Mouse (Mus musculus) MEL (cell line): ENCODE measurements around the gene 0610010K14Rik. TPM values are rescaled to one million over a fixed set of nuclear protein-coding genes. Genes with fewer than 3 reads are reported as not detected.

Experiments used
- DNase-seq: peaks from one replicate; pipeline ENCODE4 v3.0.0; 2011; ENCODE audit warnings: low read depth, low spot score
- H3K27ac ChIP-seq: 2 replicates; pipeline ENCODE4 v1.5.1; 2012; ENCODE audit warnings: low read depth, mild to moderate bottlenecking, control low read depth, low read length, moderate library complexity; ENCODE audit not compliant: control insufficient read depth
- H3K27me3 ChIP-seq, 2 experiments: fragments of 150-350 bp in 1 of 2; sonication (generic) in 1 of 2; 2 replicates each; pipeline ENCODE4 v1.6.1; 2012; ENCODE audit warnings: low read length in 2 of 2, mild to moderate bottlenecking in 2 of 2, improper control_type of control experiment in 1 of 2, moderate library complexity in 1 of 2; ENCODE audit not compliant: insufficient read depth in 2 of 2, control insufficient read depth in 1 of 2
- H3K36me3 ChIP-seq, 2 experiments: 2 replicates each; pipeline ENCODE4 v1.6.1; 2012 to 2014; ENCODE audit warnings: low read length in 2 of 2, improper control_type of control experiment in 1 of 2, inconsistent platforms in 1 of 2, mild to moderate bottlenecking in 1 of 2; ENCODE audit not compliant: insufficient read depth in 2 of 2, control insufficient read depth in 1 of 2
- H3K4me1 ChIP-seq, 2 experiments: fragments of 150-350 bp in 1 of 2; sonication (generic) in 1 of 2; 2 replicates each; pipeline ENCODE4 v1.6.1; 2012; ENCODE audit warnings: low read length in 2 of 2, improper control_type of control experiment in 1 of 2, mild to moderate bottlenecking in 1 of 2; ENCODE audit not compliant: insufficient read depth in 2 of 2, control insufficient read depth in 1 of 2
- H3K4me3 ChIP-seq, 2 experiments: fragments of 150-350 bp in 1 of 2; sonication (generic) in 1 of 2; 2 replicates each; pipeline ENCODE4 v1.5.1; 2012; ENCODE audit warnings: low read depth in 2 of 2, low read length in 2 of 2, mild to moderate bottlenecking in 2 of 2, moderate library complexity in 2 of 2, control low read depth in 1 of 2, improper control_type of control experiment in 1 of 2; ENCODE audit not compliant: control insufficient read depth in 1 of 2, insufficient read depth in 1 of 2
- H3K79me2 ChIP-seq: 2 replicates; pipeline ENCODE4 v1.6.1; 2012; ENCODE audit warnings: mild to moderate bottlenecking, low read length, moderate library complexity; ENCODE audit not compliant: control insufficient read depth, poor library complexity, insufficient read depth
- H3K9ac ChIP-seq: 2 replicates; pipeline ENCODE4 v1.6.1; 2012; ENCODE audit warnings: low read depth, mild to moderate bottlenecking, control low read depth, low read length, moderate library complexity; ENCODE audit not compliant: control insufficient read depth, poor library complexity, severe bottlenecking
- H3K9me3 ChIP-seq: fragments of 150-350 bp; sonication (generic); replicated peaks from 2 replicates; pipeline ENCODE4 v1.6.1; 2012; ENCODE audit warnings: mild to moderate bottlenecking, low read length, improper control_type of control experiment, moderate library complexity; ENCODE audit not compliant: insufficient read depth
- E2F4 ChIP-seq: IDR thresholded peaks from 2 replicates; pipeline ENCODE4 v1.6.1; 2011; ENCODE audit warnings: low read depth, low read length, improper control_type of control experiment, borderline replicate concordance
- ELF1 ChIP-seq: IDR thresholded peaks from 2 replicates; pipeline ENCODE4 v1.6.1; 2014; ENCODE audit warnings: low read depth, mild to moderate bottlenecking, inconsistent platforms, low read length, improper control_type of control experiment, moderate library complexity
- ETS1 ChIP-seq: IDR thresholded peaks from 2 replicates; pipeline ENCODE4 v1.6.1; 2012; ENCODE audit warnings: low read depth, mild to moderate bottlenecking, inconsistent platforms, low read length, improper control_type of control experiment, moderate library complexity
- GABPA ChIP-seq: IDR thresholded peaks from 2 replicates; pipeline ENCODE4 v1.6.1; 2012; ENCODE audit warnings: low read depth, mild to moderate bottlenecking, inconsistent platforms, low read length, improper control_type of control experiment, moderate library complexity
- JUND ChIP-seq: IDR thresholded peaks from 2 replicates; pipeline ENCODE4 v1.6.1; 2011; ENCODE audit warnings: low read depth, mild to moderate bottlenecking, improper control_type of control experiment, low read length
- MAFK ChIP-seq: IDR thresholded peaks from 2 replicates; pipeline ENCODE4 v1.6.1; 2011; ENCODE audit warnings: low read depth, mild to moderate bottlenecking, low read length, improper control_type of control experiment, borderline replicate concordance
- MAX ChIP-seq: IDR thresholded peaks from 2 replicates; pipeline ENCODE4 v1.6.1; 2011; ENCODE audit warnings: low read length, improper control_type of control experiment
- MAZ ChIP-seq: IDR thresholded peaks from 2 replicates; pipeline ENCODE4 v1.6.1; 2012; ENCODE audit warnings: low read depth, mild to moderate bottlenecking, inconsistent platforms, low read length, improper control_type of control experiment
- MEF2A ChIP-seq: IDR thresholded peaks from 2 replicates; pipeline ENCODE4 v1.6.1; 2014; ENCODE audit warnings: low read depth, mild to moderate bottlenecking, inconsistent platforms, low read length, improper control_type of control experiment; ENCODE audit not compliant: poor library complexity, insufficient replicate concordance, severe bottlenecking; ENCODE audit errors: extremely low read depth
- MYB ChIP-seq: IDR thresholded peaks from 2 replicates; pipeline ENCODE4 v1.6.1; 2011; ENCODE audit warnings: mild to moderate bottlenecking, low read depth, low read length, improper control_type of control experiment
- NRF1 ChIP-seq: IDR thresholded peaks from 2 replicates; pipeline ENCODE4 v1.6.1; 2014; ENCODE audit warnings: low read depth, mild to moderate bottlenecking, inconsistent platforms, low read length, improper control_type of control experiment, moderate library complexity; ENCODE audit not compliant: poor library complexity, insufficient read depth, severe bottlenecking
- POLR2AphosphoS2 ChIP-seq: IDR thresholded peaks from 2 replicates; pipeline ENCODE4 v1.6.1; 2011; ENCODE audit warnings: low read length, improper control_type of control experiment
- POLR2AphosphoS5 ChIP-seq: IDR thresholded peaks from 2 replicates; pipeline ENCODE4 v1.6.1; 2012; ENCODE audit warnings: low read depth, borderline replicate concordance, mild to moderate bottlenecking, inconsistent platforms, low read length, moderate library complexity, mixed read lengths
- RCOR1 ChIP-seq: IDR thresholded peaks from 2 replicates; pipeline ENCODE4 v1.6.1; 2012; ENCODE audit warnings: low read depth, mild to moderate bottlenecking, inconsistent platforms, low read length, improper control_type of control experiment
- SIN3A ChIP-seq: IDR thresholded peaks from 2 replicates; pipeline ENCODE4 v1.6.1; 2012; ENCODE audit warnings: low read length, improper control_type of control experiment, inconsistent platforms
- TAL1 ChIP-seq: IDR thresholded peaks from 2 replicates; pipeline ENCODE4 v1.6.1; 2012; ENCODE audit warnings: mild to moderate bottlenecking, inconsistent platforms, low read length, moderate library complexity, mixed read lengths
- TBP ChIP-seq: IDR thresholded peaks from 2 replicates; pipeline ENCODE4 v1.8.0; 2011; ENCODE audit warnings: low read depth, low read length, improper control_type of control experiment
- UBTF ChIP-seq: IDR thresholded peaks from 2 replicates; pipeline ENCODE4 v1.6.1; 2012; ENCODE audit warnings: low read depth, mild to moderate bottlenecking, inconsistent platforms, low read length, improper control_type of control experiment, moderate library complexity, borderline replicate concordance; ENCODE audit not compliant: insufficient read depth
- USF2 ChIP-seq, 2 experiments: IDR thresholded peaks; 2 replicates each; pipeline ENCODE4 v1.6.1; 2011 to 2012; ENCODE audit warnings: improper control_type of control experiment in 2 of 2, low read length in 2 of 2, borderline replicate concordance in 1 of 2, inconsistent platforms in 1 of 2, low read depth in 1 of 2, mild to moderate bottlenecking in 1 of 2; ENCODE audit not compliant: insufficient read depth in 1 of 2
- ZC3H11A ChIP-seq: IDR thresholded peaks from 2 replicates; pipeline ENCODE4 v1.6.1; 2012; ENCODE audit warnings: low read depth, mild to moderate bottlenecking, inconsistent platforms, low read length, improper control_type of control experiment
- ZNF384 ChIP-seq: IDR thresholded peaks from 2 replicates; pipeline ENCODE4 v1.6.1; 2012; ENCODE audit warnings: low read depth, mild to moderate bottlenecking, inconsistent platforms, low read length, improper control_type of control experiment
- polyA plus RNA-seq, 2 experiments: library from polyadenylated mRNA; stranded (reverse) in 1 of 2; unstranded in 1 of 2; fragments of >175 nt in 1 of 2; fragments of >200 nt in 1 of 2; gene quantifications; 2 replicates each; pipeline versions ENCODE4 v1.2.1 to v1.2.4; 2012; ENCODE audit warnings: low replicate concordance in 2 of 2, low read depth in 1 of 2; ENCODE audit not compliant: insufficient read length in 2 of 2, insufficient read depth in 1 of 2, missing spikeins in 1 of 2
- total RNA-seq: library from RNA; depleted of rRNA; stranded (reverse); fragments of 300-350 nt; gene quantifications from 2 replicates; pipeline ENCODE4 v1.2.3, GENCODE M21; 2012

0610010K14Rik gene
- total and polyA plus RNA-seq, 3 experiments: 60.4 to 189 TPM; not detected in 1

- Histone ChIP-seq H3K9me3 (no peaks in the 10 kb centered on the region), H3K4me1 (peaks cover 2 to 8% of the 10 kb centered on the region in 2 experiments; a peak in 3 of 4 replicates), H3K36me3 (no peaks in the 10 kb centered on the region; a peak in 1 of 4 replicates), H3K79me2 (no peaks in the 10 kb centered on the region), H3K4me3 (no peak overlapping the region), H3K9ac (no peak overlapping the region), H3K27ac (no peak overlapping the region), H3K27me3 (no peaks in the 10 kb centered on the region)
- TF ChIP-seq ZNF384 (no peak), MAZ (no peak), ZC3H11A (no peak), SIN3A (no peak), E2F4 (no peak), MAFK (no peak), MYB (no peak), JUND (no peak), POLR2AphosphoS5 (no peak), MAX (no peak), GABPA (no peak), NRF1 (no peak), USF2 (IDR thresholded peaks at IDR 0.05; ENCODE audit: borderline replicate concordance in 1 of 2, insufficient read depth in 1 of 2, low read depth in 1 of 2, low read length in 2 of 2) (no peak), ETS1 (no peak), TAL1 (no peak), UBTF (no peak)
- no peak for DNase-seq
Observed at GRCm38 (mm10) chr11:70227126-70227525, 10.6 kb downstream of the 0610010K14Rik start.

GRCm38 (mm10) chr11:70226602-70226890 lies 11.2 kb downstream of the 0610010K14Rik start:
- no peak for TF ChIP-seq TAL1
- no peak for TF ChIP-seq MAZ
- TF ChIP-seq ELF1: no peak
- TF ChIP-seq MEF2A: no peak
- no peak for TF ChIP-seq TBP
- no peak for TF ChIP-seq ZNF384
- TF ChIP-seq RCOR1: no peak
- TF ChIP-seq MAX: no peak
- no peak for TF ChIP-seq POLR2AphosphoS2
- TF ChIP-seq, all 39 proteins: peak for 0
- Histone ChIP-seq H3K36me3 (no peaks in the 10 kb centered on the region; a peak in 1 of 4 replicates), H3K9me3 (no peaks in the 10 kb centered on the region), H3K9ac (no peak overlapping the region), H3K4me3 (no peak overlapping the region), H3K27ac (no peak overlapping the region), H3K27me3 (no peaks in the 10 kb centered on the region), H3K4me1 (peaks cover 5 to 12% of the 10 kb centered on the region in 2 experiments; a peak in 3 of 4 replicates), H3K79me2 (peaks cover 2% of the 10 kb centered on the region; the same call in 1 of the 2 replicates)
- no peak for DNase-seq
